ENCODE assay signal across 39 mouse cellular contexts in genomic region chr14:37028555-37028954, GRCm38 (mm10). TPM values are rescaled to one million over a fixed set of nuclear protein-coding genes. Genes with fewer than 3 reads are reported as not detected.
DNase-seq lines count a peak whose midpoint lies in the region; ATAC-seq and TF ChIP-seq lines count a peak whose summit lies in the region.
"Had no signal": no experiment of that assay in that cellular context is flagged by ENCODE, and none has a peak within 500 bp of the region (broad histone marks: within the 10 kb centered on the region; RNA-seq: fewer than 3 reads in every experiment).

No protein-coding gene starts in this region.

- H3K4me3 ChIP-seq in hindbrain, postnatal 0 days (ENCODE audit: low read length): no peak overlapping the region
- no peak overlapping the region for H3K4me3 ChIP-seq in hindbrain, embryonic 16.5 days (ENCODE audit: low read length)
- no peak overlapping the region for H3K4me3 ChIP-seq in liver, adult 2 months (ENCODE audit: insufficient read depth, low read depth, low read length)
- H3K4me3 ChIP-seq in liver, postnatal 0 days (ENCODE audit: low read depth, low read length): no peak overlapping the region
- H3K4me3 ChIP-seq: embryonic facial prominence, embryonic 10.5 days; embryonic facial prominence, embryonic 15.5 days; forebrain, embryonic 12.5 days; gastrocnemius, adult 2 months; heart, adult 2 months; heart, embryonic 13.5 days; hindbrain, embryonic 10.5 days; hindbrain, embryonic 15.5 days; limb, embryonic 10.5 days; limb, embryonic 15.5 days; neural tube, embryonic 15.5 days had no signal

- no peak overlapping the region for H3K27ac ChIP-seq in hindbrain, postnatal 0 days
- no peak overlapping the region for H3K27ac ChIP-seq in hindbrain, embryonic 16.5 days (ENCODE audit: low read depth, low read length)
- H3K27ac ChIP-seq in liver, adult 2 months (replicated peaks; ENCODE audit: insufficient read depth, low read depth, low read length): no peak overlapping the region
- H3K27ac ChIP-seq in liver, postnatal 0 days (ENCODE audit: low read depth): no peak overlapping the region
- H3K27ac ChIP-seq: embryonic facial prominence, embryonic 10.5 days; embryonic facial prominence, embryonic 15.5 days; forebrain, embryonic 12.5 days; gastrocnemius, adult 2 months; heart, adult 2 months; heart, embryonic 13.5 days; hindbrain, embryonic 10.5 days; hindbrain, embryonic 15.5 days; limb, embryonic 10.5 days; limb, embryonic 15.5 days; liver, embryonic 14.5 days; neural tube, embryonic 15.5 days had no signal

- H3K9ac ChIP-seq in hindbrain, postnatal 0 days (replicated peaks; ENCODE audit: low read length): no peak overlapping the region
- H3K9ac ChIP-seq in hindbrain, embryonic 16.5 days (ENCODE audit: low read depth, low read length): no peak overlapping the region
- H3K9ac ChIP-seq in liver, adult 2 months (ENCODE audit: low read depth, low read length): no peak overlapping the region
- no peak overlapping the region for H3K9ac ChIP-seq in liver, postnatal 0 days (replicated peaks)
- H3K9ac ChIP-seq: embryonic facial prominence, embryonic 15.5 days; forebrain, embryonic 12.5 days; heart, embryonic 13.5 days; hindbrain, embryonic 15.5 days; limb, embryonic 15.5 days; liver, embryonic 14.5 days; lung, embryonic 14.5 days; neural tube, embryonic 15.5 days had no signal

- H3K9me3 ChIP-seq in hindbrain, postnatal 0 days (ENCODE audit: low read length): no peaks in the 10 kb centered on the region
- no peaks in the 10 kb centered on the region for H3K9me3 ChIP-seq in hindbrain, embryonic 16.5 days (ENCODE audit: control insufficient read depth, low read length)
- H3K9me3 ChIP-seq in liver, postnatal 0 days (ENCODE audit: low read length): no peaks in the 10 kb centered on the region
- H3K9me3 ChIP-seq: embryonic facial prominence, embryonic 10.5 days; embryonic facial prominence, embryonic 15.5 days; forebrain, embryonic 12.5 days; heart, embryonic 13.5 days; hindbrain, embryonic 10.5 days; hindbrain, embryonic 15.5 days; limb, embryonic 10.5 days; limb, embryonic 15.5 days; neural tube, embryonic 15.5 days had no signal

- no peaks in the 10 kb centered on the region for H3K79me2 ChIP-seq in liver, adult 2 months (ENCODE audit: control insufficient read depth, insufficient read depth, low read length)

- peak; percentile 5 for DNase-seq in adrenal gland, postnatal 10 days
- DNase-seq in adrenal gland, adult (ENCODE audit: inconsistent age in 2 of 2, low spot score in 1 of 2): no peak
- DNase-seq in hindbrain, postnatal 0 days (ENCODE audit: low spot score): peak; percentile 81
- peak; percentile 77 for DNase-seq in liver, adult 2 months (ENCODE audit: extremely low read depth, low read depth, low spot score)
- no peak for DNase-seq in liver, postnatal 0 days
- peak; percentile 6 for DNase-seq in right cerebral cortex, postnatal 4 days
- no peak for DNase-seq in right cerebral cortex, postnatal 36 days (ENCODE audit: low spot score in 2 of 2)
- DNase-seq: adrenal gland, adult 8-10 months; cerebellum, adult 11 months; cerebellum, adult 9-10 months; gastrocnemius, adult 2 months; gastrocnemius, postnatal 36 days; heart, adult 2 months; heart, postnatal 10 days; kidney, postnatal 4 days; lung, embryonic 14.5 days; lung, postnatal 14 days; right cerebral cortex, adult 18-20 months had no signal

- H3K4me2 ChIP-seq in hindbrain, postnatal 0 days (ENCODE audit: low read depth, low read length): no peak overlapping the region
- no peak overlapping the region for H3K4me2 ChIP-seq in hindbrain, embryonic 16.5 days (ENCODE audit: low read length)
- no peak overlapping the region for H3K4me2 ChIP-seq in liver, postnatal 0 days (ENCODE audit: low read depth, low read length)
- H3K4me2 ChIP-seq: embryonic facial prominence, embryonic 15.5 days; forebrain, embryonic 12.5 days; heart, embryonic 13.5 days; hindbrain, embryonic 15.5 days; limb, embryonic 15.5 days; lung, embryonic 14.5 days; neural tube, embryonic 15.5 days had no signal

- no peak for TF ChIP-seq POLR2A in liver, adult 2 months (IDR thresholded peaks at IDR 0.05; ENCODE audit: extremely low read depth, insufficient read depth, low read length)

- 57% methylated on average over 3 of the region's 3 CpGs for WGBS in hindbrain, postnatal 0 days
- WGBS in hindbrain, embryonic 16.5 days: 69% methylated on average over 3 of the region's 3 CpGs
- WGBS in liver, adult 2 months: 35% methylated on average over 3 of the region's 3 CpGs
- 79% methylated on average over 3 of the region's 3 CpGs for WGBS in liver, postnatal 0 days (ENCODE audit: insufficient replicate concordance)

- no peaks in the 10 kb centered on the region for H3K27me3 ChIP-seq in hindbrain, postnatal 0 days (ENCODE audit: insufficient read depth, low read length)
- no peaks in the 10 kb centered on the region for H3K27me3 ChIP-seq in hindbrain, embryonic 16.5 days (replicated peaks; ENCODE audit: control insufficient read depth, insufficient read depth, low read length)
- no peaks in the 10 kb centered on the region for H3K27me3 ChIP-seq in liver, adult 2 months (ENCODE audit: control insufficient read depth, insufficient read depth, low read length)
- H3K27me3 ChIP-seq in liver, postnatal 0 days (ENCODE audit: insufficient read depth, low read length): no peaks in the 10 kb centered on the region
- H3K27me3 ChIP-seq: embryonic facial prominence, embryonic 15.5 days; forebrain, embryonic 12.5 days; heart, embryonic 13.5 days; hindbrain, embryonic 15.5 days; limb, embryonic 15.5 days; neural tube, embryonic 15.5 days had no signal

- no peak for ATAC-seq in hindbrain, postnatal 0 days
- ATAC-seq in hindbrain, embryonic 16.5 days: no peak
- no peak for ATAC-seq in liver, postnatal 0 days
- ATAC-seq: activated CD4-positive, CD25-positive, alpha-beta regulatory T cell, adult 4 months had no signal

- TF ChIP-seq EP300 in liver, postnatal 0 days (IDR thresholded peaks at IDR 0.05; ENCODE audit: low read depth): no peak

- no peaks in the 10 kb centered on the region for H3K36me3 ChIP-seq in hindbrain, postnatal 0 days (ENCODE audit: insufficient read depth, low read length)
- H3K36me3 ChIP-seq in hindbrain, embryonic 16.5 days (ENCODE audit: control insufficient read depth, insufficient read depth, low read length): no peaks in the 10 kb centered on the region
- H3K36me3 ChIP-seq in liver, adult 2 months (ENCODE audit: control insufficient read depth, insufficient read depth, low read length): no peaks in the 10 kb centered on the region
- H3K36me3 ChIP-seq in liver, postnatal 0 days (replicated peaks; ENCODE audit: insufficient read depth, low read length): no peaks in the 10 kb centered on the region
- H3K36me3 ChIP-seq: embryonic facial prominence, embryonic 10.5 days; embryonic facial prominence, embryonic 15.5 days; forebrain, embryonic 12.5 days; heart, embryonic 13.5 days; hindbrain, embryonic 10.5 days; hindbrain, embryonic 15.5 days; limb, embryonic 10.5 days; limb, embryonic 15.5 days; neural tube, embryonic 15.5 days had no signal

- no peak for TF ChIP-seq CTCF in hindbrain, postnatal 0 days (IDR thresholded peaks at IDR 0.05; ENCODE audit: low read depth)
- TF ChIP-seq CTCF in liver, adult 2 months (IDR thresholded peaks at IDR 0.05; ENCODE audit: low read depth, low read length): no peak
- TF ChIP-seq CTCF in liver, postnatal 0 days (IDR thresholded peaks at IDR 0.05; ENCODE audit: low read depth): no peak

- no peaks in the 10 kb centered on the region for H3K4me1 ChIP-seq in hindbrain, postnatal 0 days (ENCODE audit: insufficient read depth, low read length)
- peaks cover 6% of the 10 kb centered on the region for H3K4me1 ChIP-seq in hindbrain, embryonic 16.5 days (ENCODE audit: control insufficient read depth, insufficient read depth, low read depth, low read length)
- peaks cover 6% of the 10 kb centered on the region for H3K4me1 ChIP-seq in liver, adult 2 months (ENCODE audit: control insufficient read depth, insufficient read depth, low read length)
- H3K4me1 ChIP-seq in liver, postnatal 0 days (ENCODE audit: insufficient read depth): no peaks in the 10 kb centered on the region
- H3K4me1 ChIP-seq: embryonic facial prominence, embryonic 10.5 days; embryonic facial prominence, embryonic 15.5 days; forebrain, embryonic 12.5 days; hindbrain, embryonic 10.5 days; limb, embryonic 10.5 days; limb, embryonic 15.5 days had no signal

RNA-seq across cellular contexts. Expression of gene Rgr, which starts 20.2 kb away (rescaled TPM):
- not detected for total RNA-seq in adrenal gland, postnatal 10 days (2021)
- total RNA-seq in hindbrain, postnatal 0 days (2014; rRNA removed): not detected in 2 replicates
- not detected in 2 replicates for polyA plus RNA-seq in hindbrain, postnatal 0 days (2015; fragmentation: Nextera tagmentation; extraction: Ambion mirVana)
- not detected in 2 replicates for polyA plus RNA-seq in hindbrain, embryonic 16.5 days (2015; fragmentation: Nextera tagmentation; extraction: Ambion mirVana)
- not detected in 2 replicates for total RNA-seq in liver, adult 2 months (2014; rRNA removed)
- polyA plus RNA-seq in liver, adult 2 months (2012; rRNA removed): 0.01 TPM in 1 of 2 replicates, not detected in the other
- polyA plus RNA-seq in liver, postnatal 0 days (2015; fragmentation: Nextera tagmentation; extraction: Ambion mirVana): not detected in 2 replicates
- total RNA-seq: adrenal gland, adult 8-10 months; CH12.LX; ES-E14; gastrocnemius, adult 2 months; gastrocnemius, postnatal 36 days; heart, adult 2 months; heart, postnatal 10 days; layer of hippocampus, adult 8-10 months; layer of hippocampus, postnatal 25 days; left cerebral cortex, adult 8-10 months had no signal
- polyA plus RNA-seq: activated CD4-positive, CD25-positive, alpha-beta regulatory T cell, adult 4 months; C2C12; embryonic facial prominence, embryonic 10.5 days; forebrain, embryonic 12.5 days; heart, adult 2 months; heart, embryonic 13.5 days; hindbrain, embryonic 10.5 days; hindbrain, embryonic 15.5 days; intestine, embryonic 16.5 days; kidney, embryonic 14.5 days; limb, embryonic 10.5 days; liver, embryonic 14.5 days; lung, embryonic 14.5 days; neural tube, embryonic 15.5 days had no signal

RNA-seq across cellular contexts. Expression of gene Lrit1, which starts 26.1 kb away (rescaled TPM):
- total RNA-seq in adrenal gland, postnatal 10 days (2021): under 1 TPM in 1 of 2 experiments, not detected in 1; 0.06 TPM
- total RNA-seq in hindbrain, postnatal 0 days (2014; rRNA removed): not detected in 2 replicates
- not detected in 2 replicates for polyA plus RNA-seq in hindbrain, postnatal 0 days (2015; fragmentation: Nextera tagmentation; extraction: Ambion mirVana)
- polyA plus RNA-seq in hindbrain, embryonic 16.5 days (2015; fragmentation: Nextera tagmentation; extraction: Ambion mirVana): not detected in 2 replicates
- 11.2 and 15.2 TPM in 2 replicates for total RNA-seq in liver, adult 2 months (2014; rRNA removed)
- polyA plus RNA-seq in liver, adult 2 months (2012; rRNA removed): 5.3 and 5.8 TPM in 2 replicates
- 0.04 TPM in 1 of 2 replicates, not detected in the other for polyA plus RNA-seq in liver, postnatal 0 days (2015; fragmentation: Nextera tagmentation; extraction: Ambion mirVana)
- total RNA-seq: adrenal gland, adult 8-10 months; CH12.LX; ES-E14; gastrocnemius, adult 2 months; gastrocnemius, postnatal 36 days; heart, adult 2 months; heart, postnatal 10 days; layer of hippocampus, postnatal 25 days had no signal
- polyA plus RNA-seq: activated CD4-positive, CD25-positive, alpha-beta regulatory T cell, adult 4 months; C2C12; embryonic facial prominence, embryonic 10.5 days; embryonic facial prominence, embryonic 15.5 days; forebrain, embryonic 12.5 days; frontal cortex, adult 2 months; heart, adult 2 months; heart, embryonic 13.5 days; hindbrain, embryonic 10.5 days; hindbrain, embryonic 15.5 days; intestine, embryonic 16.5 days; kidney, embryonic 14.5 days; limb, embryonic 10.5 days; limb, embryonic 15.5 days; liver, embryonic 14.5 days; lung, embryonic 14.5 days; neural tube, embryonic 15.5 days had no signal

RNA-seq across cellular contexts. Expression of gene Lrit2, which starts 39.2 kb away (rescaled TPM):
- total RNA-seq in adrenal gland, postnatal 10 days (2021): not detected
- not detected in 2 replicates for total RNA-seq in hindbrain, postnatal 0 days (2014; rRNA removed)
- not detected in 2 replicates for polyA plus RNA-seq in hindbrain, postnatal 0 days (2015; fragmentation: Nextera tagmentation; extraction: Ambion mirVana)
- polyA plus RNA-seq in hindbrain, embryonic 16.5 days (2015; fragmentation: Nextera tagmentation; extraction: Ambion mirVana): not detected in 2 replicates
- total RNA-seq in liver, adult 2 months (2014; rRNA removed): 5.2 and 8.1 TPM in 2 replicates
- 3.2 and 4.7 TPM in 2 replicates for polyA plus RNA-seq in liver, adult 2 months (2012; rRNA removed)
- not detected in 2 replicates for polyA plus RNA-seq in liver, postnatal 0 days (2015; fragmentation: Nextera tagmentation; extraction: Ambion mirVana)
- total RNA-seq: adrenal gland, adult 8-10 months; CH12.LX; ES-E14; gastrocnemius, adult 2 months; gastrocnemius, postnatal 36 days; heart, adult 2 months; heart, postnatal 10 days; layer of hippocampus, adult 8-10 months; layer of hippocampus, postnatal 25 days; left cerebral cortex, adult 8-10 months had no signal
- polyA plus RNA-seq: activated CD4-positive, CD25-positive, alpha-beta regulatory T cell, adult 4 months; embryonic facial prominence, embryonic 10.5 days; embryonic facial prominence, embryonic 15.5 days; forebrain, embryonic 12.5 days; frontal cortex, adult 2 months; heart, adult 2 months; heart, embryonic 13.5 days; hindbrain, embryonic 10.5 days; hindbrain, embryonic 15.5 days; intestine, embryonic 16.5 days; kidney, embryonic 14.5 days; limb, embryonic 10.5 days; limb, embryonic 15.5 days; liver, embryonic 14.5 days; lung, embryonic 14.5 days; neural tube, embryonic 15.5 days had no signal

RNA-seq across cellular contexts. Expression of gene Ccser2, which starts 60.0 kb away (rescaled TPM):
- total RNA-seq in adrenal gland, postnatal 10 days (2021): 10 to 100 TPM; 33.4 to 38.3 TPM
- 77.1 and 80.8 TPM in 2 replicates for total RNA-seq in hindbrain, postnatal 0 days (2014; rRNA removed)
- 103 and 113 TPM in 2 replicates for polyA plus RNA-seq in hindbrain, postnatal 0 days (2015; fragmentation: Nextera tagmentation; extraction: Ambion mirVana)
- polyA plus RNA-seq in hindbrain, embryonic 16.5 days (2015; fragmentation: Nextera tagmentation; extraction: Ambion mirVana): 104 and 108 TPM in 2 replicates
- 19.1 and 21.1 TPM in 2 replicates for total RNA-seq in liver, adult 2 months (2014; rRNA removed)
- polyA plus RNA-seq in liver, adult 2 months (2012; rRNA removed): 6.3 and 7.4 TPM in 2 replicates
- polyA plus RNA-seq in liver, postnatal 0 days (2015; fragmentation: Nextera tagmentation; extraction: Ambion mirVana): 11.8 and 16.6 TPM in 2 replicates

Comparison
In these comparisons a context has a peak if more than half of its experiments do, and no peak if none do; other contexts are left out.
1. DNase-seq: peak in adrenal gland, postnatal 10 days (single experiment), hindbrain, postnatal 0 days (single experiment), liver, adult 2 months (single experiment) and right cerebral cortex, postnatal 4 days (single experiment); none in adrenal gland, adult (0 of 2), liver, postnatal 0 days (single experiment) and right cerebral cortex, postnatal 36 days (0 of 2).